Mouse (Mus musculus) gastrocnemius, adult 8-10 months (tissue): Measurements from ENCODE around the gene Pdgfb. TPM values are rescaled to one million over a fixed set of nuclear protein-coding genes. Genes with fewer than 3 reads are reported as not detected.

Experiments
- DNase-seq, 2 experiments: peaks; one replicate each; pipeline ENCODE4 v3.0.0; 2022; ENCODE audit warnings: low spot score in 2 of 2
- total RNA-seq, 4 experiments: library from RNA; stranded (reverse); gene quantifications; 2 replicates each; pipeline ENCODE4 v1.2.4; 2022

The Pdgfb gene
- total RNA-seq, 4 experiments from 2014 or later: 8.3 to 16.9 (median 12.9) TPM

GRCm38 (mm10) chr15:80034913-80035312, 20.1 kb upstream of the Pdgfb start:
- no peak for DNase-seq

- no peak for DNase-seq
Observed at GRCm38 (mm10) chr15:80034366-80034765, 19.6 kb upstream of the Pdgfb start.

- no peak for DNase-seq
Observed at GRCm38 (mm10) chr15:80031133-80031532, 16.4 kb upstream of the Pdgfb start.

GRCm38 (mm10) chr15:80030399-80030798, 15.6 kb upstream of the Pdgfb start:
- DNase-seq: no peak

GRCm38 (mm10) chr15:80028862-80029261, 14.1 kb upstream of the Pdgfb start:
- DNase-seq: no peak

- no peak for DNase-seq
Observed at GRCm38 (mm10) chr15:80026689-80027353, 12.0 kb upstream of the Pdgfb start.

GRCm38 (mm10) chr15:80026061-80026460, 11.3 kb upstream of the Pdgfb start:
- peak in 1 of 2 experiments; percentile 63 for DNase-seq

GRCm38 (mm10) chr15:80025615-80026014, 10.8 kb upstream of the Pdgfb start:
- no peak for DNase-seq

GRCm38 (mm10) chr15:80024331-80025313, 9.8 kb upstream of the Pdgfb start:
- DNase-seq: peak in 1 of 2 experiments; percentile 73

GRCm38 (mm10) chr15:80020516-80020915, 5.7 kb upstream of the Pdgfb start:
- no peak for DNase-seq

- no peak for DNase-seq
Observed at GRCm38 (mm10) chr15:80019625-80020024, 4.8 kb upstream of the Pdgfb start.

- no peak for DNase-seq
Observed at GRCm38 (mm10) chr15:80019220-80019619, 4.4 kb upstream of the Pdgfb start.

- DNase-seq: no peak
Observed at GRCm38 (mm10) chr15:80016563-80017301, 2.0 kb upstream of the Pdgfb start.

- no peak for DNase-seq
Observed at GRCm38 (mm10) chr15:80015211-80015952, 605 bp upstream of the Pdgfb start.

- DNase-seq: no peak
Observed at GRCm38 (mm10) chr15:80014031-80014320, 801 bp downstream of the Pdgfb start.

- no peak for DNase-seq
Observed at GRCm38 (mm10) chr15:80013256-80014030, 1.3 kb downstream of the Pdgfb start.

GRCm38 (mm10) chr15:80012527-80013201, 2.1 kb downstream of the Pdgfb start:
- peak in 1 of 2 experiments; percentile 44 for DNase-seq

GRCm38 (mm10) chr15:80011778-80012526, 2.8 kb downstream of the Pdgfb start:
- DNase-seq: no peak

GRCm38 (mm10) chr15:80011194-80011593, 3.6 kb downstream of the Pdgfb start:
- DNase-seq: no peak
